Mouse (Mus musculus) brain, embryonic 14.5 days (tissue): ENCODE measurements around the gene Sqstm1. TPM values are rescaled to one million over a fixed set of nuclear protein-coding genes. Genes with fewer than 3 reads are reported as not detected.

Source experiments
- DNase-seq: peaks from one replicate; pipeline ENCODE4 v3.0.0-alpha.2; 2011; ENCODE audit warnings: low read depth
- CTCF ChIP-seq: fragments of 200-500 bp; IDR thresholded peaks from 2 replicates; pipeline ENCODE4 v1.5.1; 2012; ENCODE audit warnings: inconsistent platforms, mild to moderate bottlenecking, moderate library complexity, borderline replicate concordance; ENCODE audit not compliant: insufficient read depth, insufficient read length; ENCODE audit errors: extremely low read depth
- POLR2A ChIP-seq: fragments of 200-500 bp; IDR thresholded peaks from 2 replicates; pipeline ENCODE4 v1.6.1; 2012; ENCODE audit warnings: mild to moderate bottlenecking, inconsistent platforms, borderline replicate concordance; ENCODE audit not compliant: poor library complexity, insufficient read depth, insufficient read length, severe bottlenecking; ENCODE audit errors: extremely low read depth
- polyA plus RNA-seq: library from polyadenylated mRNA; depleted of rRNA; stranded (reverse); fragments of >200 nt; gene quantifications from 2 replicates; pipeline ENCODE4 v1.2.3, GENCODE M21; 2012

Sqstm1 gene
- polyA plus RNA-seq, 1 experiment: 203 TPM

DNA sequence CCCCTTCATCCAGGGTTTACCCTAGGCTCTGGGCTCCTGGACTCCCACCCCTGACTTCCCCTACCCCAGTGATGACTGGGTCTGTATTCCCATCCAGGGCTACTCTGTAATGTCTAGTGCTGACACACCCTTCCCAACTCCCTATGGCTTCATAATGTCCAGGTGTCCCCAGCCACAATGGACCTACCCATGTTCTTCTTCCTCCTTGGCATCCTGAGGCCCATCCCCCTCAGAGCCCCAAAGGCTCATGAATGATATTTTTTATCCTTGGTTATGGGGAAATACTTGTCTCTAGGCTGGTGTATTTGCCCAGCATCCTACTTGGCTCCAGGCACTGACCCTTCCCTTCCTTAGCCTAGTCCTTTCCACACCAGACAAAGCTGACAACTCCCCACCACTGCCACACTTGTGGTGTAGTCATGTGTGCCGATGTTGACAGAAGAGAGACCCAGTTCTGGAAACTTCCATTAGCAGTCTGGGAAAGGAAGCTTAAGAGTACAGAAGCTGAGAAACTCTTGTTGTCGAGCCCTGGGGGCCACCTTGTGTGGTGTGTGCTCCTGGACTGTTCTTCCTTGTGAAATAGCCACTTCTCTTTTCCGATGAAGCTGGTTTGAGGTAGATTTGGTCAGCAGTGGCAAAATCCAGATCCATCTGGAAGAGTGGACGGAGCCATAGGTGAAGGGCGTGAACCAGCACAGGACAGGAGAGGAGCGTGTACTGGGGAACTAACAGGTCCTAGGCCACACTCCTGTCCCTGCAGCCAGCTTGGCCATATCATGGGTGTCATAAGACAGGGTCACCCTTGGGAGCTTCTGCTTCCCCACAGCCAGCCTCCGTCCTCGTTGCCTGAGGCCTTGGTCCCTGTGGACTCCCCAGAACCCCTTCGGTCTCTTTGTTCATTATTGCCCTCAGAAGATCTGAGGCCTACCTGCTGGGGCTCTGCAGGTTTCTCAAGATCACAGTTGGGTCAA lies 28.5 kb upstream of the Sqstm1 start:
- no peak for DNase-seq
- TF ChIP-seq POLR2A (no peak), CTCF (no peak)

DNA sequence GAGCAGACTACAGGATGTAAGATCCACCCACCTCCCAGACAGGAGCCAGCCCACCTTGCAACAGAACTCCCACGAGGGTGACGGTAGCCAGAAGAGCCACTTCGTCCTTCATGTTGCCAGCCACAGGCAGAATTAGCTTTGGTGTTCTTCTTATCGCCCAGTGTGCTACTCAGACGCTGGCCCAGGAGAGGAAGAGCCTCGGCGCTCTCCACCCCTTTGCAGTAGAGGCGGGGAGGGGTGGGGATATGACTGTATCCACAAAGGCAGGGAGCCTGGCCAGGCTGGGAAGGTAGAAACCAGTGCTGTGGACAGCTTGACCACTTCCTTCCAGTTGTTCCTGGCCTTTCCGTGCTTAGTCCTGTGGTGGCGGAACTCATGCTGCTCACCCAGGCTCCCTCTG lies 27.7 kb upstream of the Sqstm1 start, which contains the start of gene Ltc4s:
TSS of gene Ltc4s (minus strand) at position 293 of the 400 bp plus-strand sequence.
- TF ChIP-seq CTCF (no peak), POLR2A (no peak)
- DNase-seq: no peak

DNA sequence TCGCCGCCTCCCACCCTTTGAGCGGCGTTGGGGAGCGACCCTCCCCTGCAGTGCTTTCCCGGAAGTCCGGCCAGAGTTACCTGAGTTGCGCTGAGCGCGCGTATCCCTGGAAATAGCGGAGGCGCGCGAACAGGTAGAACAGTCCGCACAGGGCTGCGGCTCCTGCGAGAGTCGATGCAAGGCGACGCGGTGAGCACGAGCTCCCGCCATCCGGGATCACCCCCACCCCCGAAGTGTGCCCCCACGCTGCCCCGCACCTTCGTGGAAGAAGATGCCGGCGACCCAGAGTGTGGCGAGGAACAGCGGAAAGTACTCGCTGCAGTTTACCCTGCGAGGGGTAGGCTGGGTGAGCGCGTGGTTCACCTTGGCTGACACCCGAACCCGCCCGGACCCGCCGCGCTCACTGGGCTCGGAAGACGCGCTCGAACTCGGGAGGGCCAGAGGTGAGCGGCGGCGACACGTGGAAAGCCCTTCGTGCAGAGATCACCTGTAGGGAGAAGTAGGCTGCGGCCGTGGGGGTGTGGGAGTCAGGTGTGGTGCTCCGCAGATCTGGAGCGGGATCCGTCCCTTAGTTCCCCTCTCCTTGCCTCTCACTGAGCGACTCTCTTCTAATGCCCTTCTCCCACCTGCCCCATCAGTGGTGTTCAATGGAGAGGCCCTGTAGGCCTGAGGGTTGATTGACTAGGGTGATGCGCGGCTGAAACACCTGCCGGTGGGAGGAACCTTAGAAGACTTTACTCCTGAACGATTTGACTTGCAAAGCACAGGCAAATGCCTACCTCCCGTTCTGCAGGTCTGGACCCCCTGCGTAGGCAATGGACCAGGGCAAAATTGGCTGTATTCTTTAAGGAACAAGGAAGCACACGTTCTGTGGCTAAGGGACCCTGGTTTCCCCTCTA lies 26.6 kb upstream of the Sqstm1 start:
- TF ChIP-seq POLR2A (no peak), CTCF (no peak)
- no peak for DNase-seq

DNA sequence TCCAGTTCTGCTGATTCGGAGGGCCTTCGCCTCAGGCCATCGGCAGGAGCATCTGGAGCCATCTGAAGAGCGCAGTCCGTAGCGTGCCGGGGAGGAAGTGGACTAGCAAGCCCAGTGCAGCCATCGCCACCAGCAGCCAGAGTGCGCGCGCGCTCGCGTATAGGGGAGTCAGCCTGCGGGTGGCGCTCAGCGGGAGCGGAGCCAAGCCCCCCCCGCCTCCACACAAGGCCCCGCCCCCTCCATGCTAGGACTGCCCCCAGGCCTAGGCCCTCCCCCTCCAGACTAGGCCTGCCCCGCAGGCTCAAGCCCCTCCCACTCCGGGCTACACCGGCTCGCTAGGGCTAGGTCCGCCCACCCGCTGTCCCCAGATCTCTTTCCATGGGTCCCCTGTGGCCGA lies 25.9 kb upstream of the Sqstm1 start:
- DNase-seq: peak; percentile 95
- TF ChIP-seq POLR2A (no peak), CTCF (no peak)

DNA sequence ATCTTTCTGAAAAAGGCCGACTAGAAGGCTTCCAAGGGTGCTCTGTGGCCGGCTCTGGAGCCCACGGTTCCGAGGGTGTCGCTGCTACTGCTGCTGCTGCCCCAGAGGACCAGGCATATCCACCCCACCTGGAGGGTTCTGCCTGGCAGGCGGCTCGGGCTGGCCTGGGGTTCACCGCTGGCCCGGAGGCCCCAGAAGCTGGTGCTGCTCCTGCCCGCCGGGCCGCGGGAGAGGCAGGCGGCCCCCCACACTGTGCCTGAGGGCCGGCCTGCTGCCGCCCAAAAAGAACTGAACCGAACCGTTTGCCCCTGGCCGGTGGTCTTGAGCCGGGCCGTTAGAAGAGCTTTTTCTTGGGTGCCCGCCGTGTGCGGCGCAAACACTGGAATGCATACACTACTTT lies 24.0 kb upstream of the Sqstm1 start:
- no peak for DNase-seq
- no peak for TF ChIP-seq CTCF
- TF ChIP-seq POLR2A: no peak

DNA sequence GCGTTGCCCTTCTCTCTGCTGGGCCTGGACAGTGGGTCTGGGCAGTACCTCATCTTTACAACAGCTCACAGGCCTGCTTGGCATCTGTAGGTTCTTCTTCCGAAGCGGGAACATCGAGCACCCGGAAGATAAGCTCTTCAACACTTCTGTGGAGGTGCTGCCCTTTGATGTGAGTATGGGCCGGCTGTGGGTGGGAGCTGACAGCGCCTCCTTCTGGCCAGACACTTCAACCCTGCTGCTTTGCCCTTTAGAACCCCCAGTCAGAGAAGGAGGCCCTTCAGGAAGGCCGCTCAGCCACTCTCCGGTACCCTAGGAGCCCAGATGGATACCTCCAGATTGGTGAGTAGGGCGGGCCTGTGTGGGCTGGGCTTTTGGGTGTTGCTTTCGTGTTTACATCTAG lies 23.4 kb upstream of the Sqstm1 start:
- TF ChIP-seq POLR2A (no peak), CTCF (peak; percentile 16; the same call in 1 of the 2 replicates)
- DNase-seq: no peak

DNA sequence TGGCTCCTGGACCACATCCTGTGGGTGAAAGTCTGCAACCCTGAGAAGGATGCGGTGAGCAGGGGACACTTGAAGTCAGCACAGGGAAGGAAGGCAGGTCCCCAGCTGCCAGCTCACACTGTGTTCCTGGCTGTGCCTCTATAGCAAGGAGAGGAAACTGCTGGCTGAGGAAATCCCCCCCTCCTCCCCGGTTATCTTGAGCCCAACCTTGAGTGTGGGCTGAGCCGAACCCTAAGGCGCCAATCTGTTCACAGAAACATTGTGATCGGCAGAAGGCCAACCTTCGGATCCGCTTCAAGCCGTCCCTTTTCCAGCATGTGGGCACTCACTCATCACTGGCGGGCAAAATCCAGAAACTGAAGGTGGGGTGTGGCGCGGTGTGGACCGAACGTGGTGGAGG lies 22.4 kb upstream of the Sqstm1 start:
- TF ChIP-seq POLR2A (no peak), CTCF (no peak)
- no peak for DNase-seq

DNA sequence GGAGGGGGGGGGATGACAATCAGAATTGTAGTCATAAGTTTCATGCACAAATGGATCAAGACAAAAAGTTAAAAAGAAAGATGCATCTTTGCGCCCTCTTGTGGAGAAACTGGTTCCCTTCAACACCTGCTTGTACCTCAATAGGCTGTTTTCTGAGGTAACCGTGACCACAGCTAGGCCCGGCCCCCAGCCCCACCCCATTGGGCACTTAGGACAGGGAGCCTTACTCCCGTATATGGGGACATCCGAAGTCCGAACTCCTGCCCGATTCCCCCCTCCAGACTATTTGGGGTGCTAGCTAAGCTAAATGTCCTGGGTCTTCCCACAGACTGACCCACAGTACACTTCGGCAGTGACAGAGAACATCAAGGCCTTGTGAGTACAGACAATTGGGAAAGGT lies 20.8 kb upstream of the Sqstm1 start:
- TF ChIP-seq CTCF (peak; percentile 60; the same call in 1 of the 2 replicates), POLR2A (no peak)
- peak; percentile 82 for DNase-seq

DNA sequence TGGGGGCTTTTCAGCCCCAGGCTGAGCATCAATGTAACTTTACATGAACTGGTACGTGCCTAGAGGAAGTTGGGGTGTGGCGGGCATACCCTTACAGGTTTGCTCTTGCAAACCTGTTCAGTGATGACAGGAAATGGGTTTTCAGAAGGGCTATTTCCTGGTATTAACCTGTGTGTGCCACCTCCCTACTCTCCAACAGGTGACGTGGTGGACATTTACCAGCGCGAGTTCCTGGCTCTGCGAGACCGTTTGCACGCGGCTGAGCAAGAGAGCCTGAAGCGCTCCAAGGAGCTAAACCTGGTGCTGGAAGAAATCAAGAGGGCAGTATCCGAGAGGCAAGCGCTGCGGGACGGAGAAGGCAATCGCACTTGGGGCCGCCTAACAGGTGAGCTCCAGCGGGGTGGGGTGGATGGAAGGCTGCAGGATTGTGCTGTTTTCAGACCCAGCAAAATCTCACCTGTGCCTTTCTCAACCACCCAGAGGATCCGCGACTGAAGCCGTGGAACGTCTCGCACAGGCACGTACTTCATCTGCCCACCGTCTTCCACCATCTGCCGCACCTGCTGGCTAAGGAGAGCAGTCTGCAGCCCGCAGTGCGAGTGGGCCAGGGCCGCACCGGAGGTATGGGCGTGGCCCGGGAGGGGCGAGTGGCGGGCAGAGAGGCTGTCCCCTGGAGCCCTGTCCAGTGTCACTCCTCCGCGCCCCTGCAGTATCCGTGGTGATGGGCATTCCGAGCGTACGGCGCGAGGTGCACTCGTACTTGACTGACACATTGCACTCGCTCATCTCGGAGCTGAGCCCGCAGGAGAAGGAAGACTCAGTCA lies 20.1 kb upstream of the Sqstm1 start:
- TF ChIP-seq CTCF: no peak
- TF ChIP-seq POLR2A: no peak
- no peak for DNase-seq

DNA sequence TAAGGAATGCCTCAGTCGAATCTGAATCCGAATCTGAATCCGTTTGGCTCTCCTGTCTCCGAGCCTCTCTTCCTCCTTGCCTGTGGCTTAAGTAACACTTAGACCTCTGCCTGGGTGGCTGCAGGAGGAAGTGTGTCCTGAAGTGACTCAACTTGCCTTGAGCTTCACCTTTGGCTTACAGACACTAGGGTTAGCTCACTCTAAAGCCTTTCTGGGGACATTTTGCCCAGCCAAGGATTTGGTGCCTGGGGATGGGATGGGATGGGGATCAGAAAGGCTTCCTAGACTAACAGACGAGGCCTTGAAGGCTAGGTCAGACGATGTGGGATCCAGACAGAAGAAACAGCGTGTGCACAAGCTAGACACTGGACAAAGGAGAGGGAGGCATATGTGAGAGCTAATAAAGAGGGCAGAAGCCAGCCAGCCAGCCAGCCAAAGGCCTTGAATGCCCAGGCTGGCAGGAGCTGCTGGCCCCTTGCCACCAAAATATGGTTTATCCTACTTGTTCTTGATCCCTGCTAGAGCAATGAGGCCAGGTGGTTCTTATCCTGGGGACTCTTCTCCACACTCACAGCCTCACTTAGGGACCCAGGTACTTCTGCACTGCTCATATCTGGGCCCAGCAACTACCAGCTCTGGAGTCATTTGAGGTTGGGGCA lies 18.8 kb upstream of the Sqstm1 start:
- TF ChIP-seq POLR2A: no peak
- TF ChIP-seq CTCF: no peak
- DNase-seq: peak; percentile 39
